Mouse (Mus musculus) gastrocnemius, adult 2 months (tissue): ENCODE measurements at regions not wholly inside any gene's neighbourhood (a gene's known extent, or its start where the extent isn't known, plus 50 kb on each side); places are given as distances from the start of the nearest gene placed in this dataset.
"Not testable (repeated sequence)": the region's sequence is repeated elsewhere in the genome, so short reads cannot be mapped to it uniquely, and the experiment has no call there.

ENCODE experiments used
- DNase-seq: peaks from one replicate; pipeline ENCODE4 v3.0.0; 2022
- H3K27ac ChIP-seq: fragments of 200-600 bp; 2 replicates; pipeline ENCODE4 v1.8.1; 2022; ENCODE audit warnings: mild to moderate bottlenecking
- H3K4me3 ChIP-seq: fragments of 200-600 bp; 2 replicates; pipeline ENCODE4 v1.8.1; 2022; ENCODE audit warnings: mild to moderate bottlenecking, moderate library complexity
- CTCF ChIP-seq: fragments of 200-600 bp; IDR thresholded peaks from 2 replicates; pipeline ENCODE4 v1.8.1; 2022; ENCODE audit warnings: antibody characterized with exemption, mild to moderate bottlenecking, moderate library complexity
- intact Hi-C: fragments of 180-260 bp; cut with DNase I; formaldehyde crosslinking; loops from one replicate; pipeline ENCODE4 v1.15.1; 2025

DNA sequence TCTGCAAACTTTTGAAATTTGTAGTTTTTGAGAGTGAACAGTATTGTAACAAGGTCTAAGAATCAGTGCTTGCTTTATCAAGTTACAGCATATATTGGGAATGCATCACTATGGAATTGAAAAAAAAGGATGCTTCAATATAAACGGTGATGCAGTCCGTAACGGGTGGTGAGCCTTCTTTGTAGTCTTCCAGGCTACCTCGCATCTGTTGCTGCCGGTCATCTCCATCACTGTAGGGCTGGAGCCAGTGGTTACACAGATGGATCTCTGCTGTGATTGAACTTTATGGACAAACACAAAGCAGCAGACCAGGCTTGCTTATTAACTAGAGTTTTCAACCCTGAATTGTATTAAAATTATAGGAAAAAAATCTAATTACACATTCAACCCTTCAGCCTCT is 499.9 kb upstream of the Ptger4 start:
- intact Hi-C loops, result no loop called here
- no peak for DNase-seq
- H3K27ac ChIP-seq, result no peak overlapping the region
- H3K4me3 ChIP-seq, result no peak overlapping the region
- TF ChIP-seq CTCF, result no peak

DNA sequence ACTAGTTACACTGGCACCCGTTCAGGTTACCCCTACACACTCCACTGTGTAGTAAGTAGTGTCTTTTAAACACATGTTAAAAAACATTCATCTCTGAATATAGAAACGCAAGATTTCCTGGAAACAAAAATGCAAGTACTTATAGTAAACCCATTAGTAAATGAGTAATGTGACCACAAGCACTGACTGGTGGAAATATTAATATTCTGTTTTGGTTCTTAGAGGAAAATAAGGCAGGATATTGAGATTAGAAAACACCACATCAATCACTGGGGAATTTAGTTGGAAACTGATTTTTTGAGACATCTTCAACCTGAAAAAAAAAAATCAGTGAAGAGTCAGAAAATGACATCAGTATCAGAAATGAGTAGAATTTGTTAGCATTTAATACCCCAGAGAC is 514.7 kb upstream of the Ptger4 start:
- no peak for DNase-seq
- intact Hi-C loops, result no loop called here
- no peak for TF ChIP-seq CTCF

GRCm38 (mm10) chr15:5762216-5762615 is 518.2 kb upstream of the Ptger4 start:
- no peak overlapping the region for H3K27ac ChIP-seq
- intact Hi-C loops, result no loop called here
- no peak overlapping the region for H3K4me3 ChIP-seq
- DNase-seq, result no peak
- TF ChIP-seq CTCF, result no peak

More for the DNA sequence above, 514.7 kb upstream of the Ptger4 start:
- Histone ChIP-seq H3K27ac (no peak overlapping the region), H3K4me3 (no peak overlapping the region)

- no peak overlapping the region for H3K4me3 ChIP-seq
- no peak for TF ChIP-seq CTCF
- no peak for DNase-seq
- intact Hi-C loops, result no loop called here
- no peak overlapping the region for H3K27ac ChIP-seq
These were observed 522.5 kb upstream of the Dab2 start for GRCm38 (mm10) chr15:5777074-5777473.

DNA sequence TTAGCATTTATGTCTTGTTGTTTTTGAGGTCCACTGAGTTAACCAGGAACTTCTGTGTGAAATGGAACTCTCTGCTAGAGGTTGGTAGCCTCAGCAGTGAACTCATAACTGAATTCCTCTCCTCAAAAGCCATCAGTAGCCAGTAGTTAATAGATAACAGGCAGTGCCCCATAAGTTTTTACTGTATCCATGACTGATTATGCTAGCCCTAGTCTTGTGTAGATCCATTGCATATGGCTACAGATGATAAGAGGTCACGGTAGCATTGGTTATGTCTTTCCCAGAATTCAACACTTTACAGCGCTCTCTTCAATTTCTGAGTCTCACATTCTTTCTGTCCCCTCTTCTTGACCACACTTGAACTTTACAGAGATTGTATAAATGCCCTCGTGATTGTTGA is 499.7 kb upstream of the Dab2 start:
- intact Hi-C loops, result no loop called here
- TF ChIP-seq CTCF, result no peak
- Histone ChIP-seq H3K4me3 (no peak overlapping the region), H3K27ac (no peak overlapping the region)
- DNase-seq, result no peak

DNA sequence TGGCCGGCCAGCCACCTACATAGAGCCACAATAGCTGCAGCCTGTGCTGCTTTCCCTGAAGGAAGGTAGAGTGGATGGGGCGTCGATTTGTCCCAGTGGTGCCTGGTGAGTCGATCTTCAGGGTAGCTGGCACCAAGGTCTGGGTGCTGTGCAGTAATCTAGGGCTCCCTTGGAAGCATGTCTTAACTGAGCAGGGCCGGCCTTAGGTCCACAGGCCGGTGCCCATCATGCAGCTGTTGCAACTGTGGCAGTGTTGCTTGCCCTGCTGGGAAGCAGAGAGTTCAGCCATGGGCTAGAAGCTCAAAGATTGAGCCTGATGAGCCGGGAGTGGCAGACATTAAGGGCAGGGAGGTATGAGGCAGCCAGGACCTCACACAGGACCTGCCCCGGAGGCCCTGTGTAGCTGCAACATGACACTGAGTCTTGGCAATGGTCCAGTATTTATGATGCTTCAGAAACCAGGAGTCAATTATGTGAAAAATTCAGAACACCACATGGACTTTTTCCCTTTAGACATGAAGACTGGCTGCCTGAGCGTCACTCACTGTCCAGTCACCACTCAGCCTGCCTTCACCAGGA is 488.3 kb upstream of the Dab2 start:
- H3K4me3 ChIP-seq, result no peak overlapping the region
- intact Hi-C loops, result no loop called here
- DNase-seq, result no peak
- no peak overlapping the region for H3K27ac ChIP-seq
- no peak for TF ChIP-seq CTCF

- TF ChIP-seq CTCF, result no peak
- intact Hi-C loops, result no loop called here
- DNase-seq, result no peak
- H3K4me3 ChIP-seq, result no peak overlapping the region
- H3K27ac ChIP-seq, result no peak overlapping the region
These were observed 487.6 kb upstream of the Dab2 start for GRCm38 (mm10) chr15:5811958-5812357.

GRCm38 (mm10) chr15:5817901-5818576 is 481.5 kb upstream of the Dab2 start:
- no peak for TF ChIP-seq CTCF
- intact Hi-C loops, result no loop called here
- Histone ChIP-seq H3K4me3 (no peak overlapping the region), H3K27ac (no peak overlapping the region)
- no peak for DNase-seq

DNA sequence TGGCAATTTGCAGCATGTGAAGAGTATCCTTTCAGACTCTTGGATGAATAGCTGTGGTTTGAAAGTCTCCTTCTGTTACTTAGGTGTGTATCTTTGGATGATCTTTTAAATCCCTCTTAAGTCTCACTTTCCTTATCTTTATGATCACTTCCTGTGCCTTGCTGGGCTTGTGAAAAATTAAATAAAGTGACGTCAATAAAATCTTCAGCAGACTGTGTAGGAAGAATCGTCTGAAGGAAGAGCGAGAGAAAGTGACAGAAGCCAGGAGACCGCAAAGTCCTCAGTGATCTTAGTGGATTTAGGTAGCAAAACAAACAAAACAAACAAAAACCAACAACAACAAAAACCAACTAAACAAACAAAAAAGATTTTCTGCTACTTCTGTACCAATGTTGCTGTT is 459.6 kb upstream of the Dab2 start:
- H3K4me3 ChIP-seq, result no peak overlapping the region
- intact Hi-C loops, result no loop called here
- H3K27ac ChIP-seq, result no peak overlapping the region
- no peak for DNase-seq
- no peak for TF ChIP-seq CTCF

DNA sequence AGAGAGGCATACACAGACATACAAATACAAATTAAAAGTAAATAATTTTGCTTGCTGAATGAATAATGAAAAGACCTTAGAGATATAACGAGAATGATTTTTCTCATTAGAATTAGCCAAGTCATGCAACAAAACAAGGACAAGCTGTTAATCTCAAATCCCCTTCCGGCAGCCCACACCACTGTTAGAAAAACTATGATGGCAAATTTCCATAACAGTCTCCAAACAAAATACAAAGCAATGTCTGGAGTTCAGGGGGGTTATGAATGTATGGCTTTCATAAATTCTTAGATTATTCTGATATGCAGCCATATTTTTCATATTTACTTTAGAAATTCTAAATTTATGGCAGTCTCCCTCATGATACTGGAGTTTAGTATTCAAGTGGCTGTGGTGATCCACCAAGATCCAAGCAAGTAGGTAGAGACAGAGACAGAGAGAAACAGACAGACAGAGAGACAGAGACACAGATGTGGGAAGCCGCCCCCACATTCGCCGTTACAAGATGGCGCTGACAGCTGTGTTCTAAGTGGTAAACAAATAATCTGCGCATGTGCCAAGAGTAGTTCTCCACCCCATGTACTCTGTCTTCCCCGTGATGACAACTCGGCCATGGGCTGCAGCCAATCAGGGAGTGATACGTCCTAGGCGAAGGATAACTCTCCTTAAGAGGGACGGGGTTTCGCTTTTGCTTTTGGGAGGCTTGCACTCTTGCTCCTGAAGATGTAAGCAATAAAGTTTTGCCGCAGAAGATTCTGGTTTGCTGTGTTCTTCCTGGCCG is 458.0 kb upstream of the Dab2 start:
- H3K4me3 ChIP-seq, intact Hi-C loops, H3K27ac ChIP-seq, DNase-seq: not testable (repeated sequence)

- no peak for TF ChIP-seq CTCF
- Histone ChIP-seq H3K27ac (no peak overlapping the region), H3K4me3 (no peak overlapping the region)
- intact Hi-C loops, result no loop called here
- no peak for DNase-seq
These were observed 453.0 kb upstream of the Dab2 start for GRCm38 (mm10) chr15:5846571-5846970.

DNA sequence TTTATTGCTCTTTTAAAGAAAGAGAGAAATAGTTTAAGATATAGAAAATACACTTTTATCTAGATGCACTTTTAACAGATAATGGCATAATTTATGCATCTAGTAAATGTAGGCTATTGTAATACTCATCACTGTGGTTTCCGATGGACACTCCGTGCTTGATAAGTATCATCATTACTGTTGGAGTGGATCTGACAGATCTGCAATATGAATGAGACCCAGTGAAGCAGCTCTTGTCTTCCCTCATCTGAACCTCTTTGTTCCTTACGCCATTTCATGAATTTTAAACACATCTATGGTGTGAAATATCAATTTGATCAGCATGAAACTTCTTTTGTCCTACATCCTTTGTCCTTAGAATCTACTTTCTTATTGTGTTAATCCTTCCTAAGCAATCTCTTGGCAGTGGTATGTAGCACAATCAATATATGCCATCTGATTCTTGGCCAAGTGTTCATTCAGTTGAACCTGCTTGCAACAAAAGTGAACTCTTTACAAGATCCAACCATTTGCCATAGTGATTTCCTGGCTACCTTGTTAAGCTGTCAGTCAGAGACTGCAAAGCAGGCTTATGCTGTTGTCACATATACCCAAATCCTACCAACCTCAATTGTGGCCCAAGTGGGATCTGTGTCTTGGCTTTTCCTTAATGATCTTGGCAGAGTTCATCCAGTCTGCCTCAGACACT is 452.0 kb upstream of the Dab2 start:
- no peak for DNase-seq
- TF ChIP-seq CTCF, result no peak
- H3K4me3 ChIP-seq, result no peak overlapping the region
- intact Hi-C loops, result no loop called here
- H3K27ac ChIP-seq, result no peak overlapping the region

- Histone ChIP-seq H3K4me3 (no peak overlapping the region), H3K27ac (no peak overlapping the region)
- DNase-seq, result no peak
- TF ChIP-seq CTCF, result no peak
- intact Hi-C loops, result no loop called here
These were observed 447.1 kb upstream of the Dab2 start for GRCm38 (mm10) chr15:5852523-5852922.
